Comparison of ENCODE assay signal across 7 mouse cellular contexts in the genomic region with DNA sequence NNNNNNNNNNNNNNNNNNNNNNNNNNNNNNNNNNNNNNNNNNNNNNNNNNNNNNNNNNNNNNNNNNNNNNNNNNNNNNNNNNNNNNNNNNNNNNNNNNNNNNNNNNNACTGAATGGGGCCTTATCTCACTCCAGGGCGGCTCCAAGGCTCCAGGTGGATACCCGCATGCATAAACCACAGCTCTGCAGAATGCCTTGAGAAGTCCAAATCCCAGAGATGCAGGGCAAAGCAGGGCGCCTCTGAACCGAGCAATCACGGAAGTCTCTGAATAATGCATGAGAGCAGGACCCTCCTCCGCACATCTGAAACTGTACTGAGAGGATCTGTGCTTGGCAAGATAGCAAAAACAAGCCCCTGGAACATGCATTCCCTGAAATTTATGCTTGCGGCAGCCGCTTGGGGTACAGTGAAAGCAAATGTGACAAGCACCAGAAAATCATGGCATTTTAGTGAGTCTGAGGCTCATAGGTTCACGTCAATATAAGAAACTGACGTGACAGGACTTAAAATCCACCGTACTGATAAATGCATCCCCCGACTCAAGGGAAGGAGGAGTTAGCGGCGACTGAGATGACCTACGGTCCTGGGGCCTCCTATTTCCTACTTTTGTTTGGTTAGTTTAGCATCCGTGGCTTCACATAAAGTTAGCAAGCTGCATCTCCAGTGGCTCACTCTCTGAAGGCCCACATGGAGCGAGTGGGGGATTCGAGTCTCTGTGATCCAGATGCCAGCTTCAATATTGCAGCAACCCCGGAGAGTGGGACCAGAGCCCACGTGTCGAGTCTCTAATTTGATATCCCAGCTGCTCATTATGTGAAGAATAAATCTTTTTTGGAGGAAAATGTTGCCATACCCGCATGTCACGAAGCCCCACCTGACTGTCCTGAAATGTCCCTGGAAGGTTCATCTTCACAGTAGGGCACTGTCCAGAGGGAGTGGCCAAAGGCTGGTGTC.
DNase-seq lines count a peak whose midpoint lies in the region; ATAC-seq and TF ChIP-seq lines count a peak whose summit lies in the region.

No protein-coding gene starts in this region.

- no peak overlapping the region for H3K9ac ChIP-seq in lung, embryonic 14.5 days
- H3K9ac ChIP-seq in hindbrain, embryonic 14.5 days, result peak overlapping the region; percentile 39

- no peaks in the 10 kb centered on the region for H3K4me1 ChIP-seq in lung, embryonic 14.5 days (ENCODE audit: insufficient read depth)
- peaks cover 11% of the 10 kb centered on the region for H3K4me1 ChIP-seq in hindbrain, embryonic 14.5 days (replicated peaks; ENCODE audit: control insufficient read depth, insufficient read depth, low read length)

- no peak for ATAC-seq in lung, embryonic 14.5 days (ENCODE audit: insufficient read depth)
- peak; percentile 89 for ATAC-seq in hindbrain, embryonic 14.5 days (ENCODE audit: low FRiP score)
- ATAC-seq in erythroid progenitor cell, adult 5-6 weeks (replicated peaks; ENCODE audit: low FRiP score, poor library complexity, severe bottlenecking), result no peak

- H3K9me3 ChIP-seq in lung, embryonic 14.5 days (ENCODE audit: low read depth, low read length), result no peaks in the 10 kb centered on the region
- no peaks in the 10 kb centered on the region for H3K9me3 ChIP-seq in hindbrain, embryonic 14.5 days (ENCODE audit: control insufficient read depth, low read length)

- no peak overlapping the region for H3K27ac ChIP-seq in lung, embryonic 14.5 days (ENCODE audit: low read depth)
- H3K27ac ChIP-seq in hindbrain, embryonic 14.5 days, result peak overlapping the region; percentile 77
- no peak overlapping the region for H3K27ac ChIP-seq in gastrocnemius, adult 2 months

- no peaks in the 10 kb centered on the region for H3K36me3 ChIP-seq in lung, embryonic 14.5 days (ENCODE audit: insufficient read depth)
- no peaks in the 10 kb centered on the region for H3K36me3 ChIP-seq in hindbrain, embryonic 14.5 days (replicated peaks; ENCODE audit: control insufficient read depth, insufficient read depth)

- no peaks in the 10 kb centered on the region for H3K27me3 ChIP-seq in lung, embryonic 14.5 days (ENCODE audit: insufficient read depth, low read length)
- no peaks in the 10 kb centered on the region for H3K27me3 ChIP-seq in hindbrain, embryonic 14.5 days (ENCODE audit: control insufficient read depth, insufficient read depth, low read length)

- peak overlapping the region; percentile 26; the same call in 1 of the 2 replicates for H3K4me2 ChIP-seq in lung, embryonic 14.5 days
- H3K4me2 ChIP-seq in hindbrain, embryonic 14.5 days (replicated peaks), result peak overlapping the region; percentile 45

- DNase-seq in lung, embryonic 14.5 days, result peak; percentile 29
- DNase-seq in lung, postnatal 4 days, result no peak
- DNase-seq in hindbrain, embryonic 14.5 days (ENCODE audit: low spot score), result no peak
- DNase-seq in left cerebral cortex, postnatal 25 days (ENCODE audit: low spot score in 2 of 2), result peak; percentile 47 to 92
- DNase-seq in telencephalon, adult 2 months (ENCODE audit: low read depth, low spot score), result peak; percentile 79
- no peak for DNase-seq in gastrocnemius, adult 2 months

- no peak overlapping the region for H3K4me3 ChIP-seq in lung, embryonic 14.5 days (ENCODE audit: low read depth, low read length)
- peak overlapping the region; percentile 8 for H3K4me3 ChIP-seq in hindbrain, embryonic 14.5 days (replicated peaks; ENCODE audit: low read length)
- H3K4me3 ChIP-seq in gastrocnemius, adult 2 months, result no peak overlapping the region

- intact Hi-C loops in left cerebral cortex, postnatal 25 days (cut with DNase I), result loop anchor here (5.0 to 10.0 kb wide), 4 partner anchors 60 to 720 kb away; partner anchors contain the start of gene Hs6st3
- intact Hi-C loops in gastrocnemius, adult 2 months (cut with DNase I), result no loop called here

- 56% methylated on average over 23 of the region's 23 CpGs for WGBS in lung, embryonic 14.5 days
- 44% methylated on average over 23 of the region's 23 CpGs for WGBS in hindbrain, embryonic 14.5 days

- TF ChIP-seq CTCF in lung, embryonic 14.5 days (IDR thresholded peaks at IDR 0.05; ENCODE audit: low read depth), result no peak
- TF ChIP-seq CTCF in gastrocnemius, adult 2 months (IDR thresholded peaks at IDR 0.05), result no peak

Comparison
In these comparisons a context has a peak if more than half of its experiments do, and no peak if none do; other contexts are left out.
1. DNase-seq: peak in lung, embryonic 14.5 days (single experiment), left cerebral cortex, postnatal 25 days (2 of 2) and telencephalon, adult 2 months (single experiment); none in lung, postnatal 4 days (0 of 2), hindbrain, embryonic 14.5 days (single experiment) and gastrocnemius, adult 2 months (single experiment).